Mouse (Mus musculus) mature B cell (primary cell): ENCODE data around the gene Fnip1.

Experiments
- in situ Hi-C: fragments of 300-500 bp; cut with MboI; formaldehyde crosslinking; loops from 2 replicates; pipeline ENCODE4 v1.14.3; 2019

The Fnip1 gene

DNA sequence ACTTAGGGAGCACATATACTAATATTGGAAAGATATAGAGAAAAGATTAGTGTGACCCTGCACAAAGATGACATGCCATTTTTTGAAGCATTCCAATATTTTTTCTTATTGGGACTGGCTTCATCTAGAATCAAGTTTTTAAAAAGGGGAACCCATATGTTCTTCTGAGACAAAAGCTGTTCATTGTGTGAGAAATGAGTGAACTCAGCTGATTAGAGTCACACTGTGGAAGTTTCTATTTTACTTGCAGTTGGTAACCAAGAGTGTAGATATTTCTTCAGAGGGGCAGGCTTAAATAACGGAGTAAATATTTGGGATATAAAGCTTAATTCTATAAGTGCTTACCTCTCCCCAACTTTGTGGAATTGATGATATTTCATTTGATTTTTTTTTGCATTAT, 20.2 kb downstream of the Fnip1 start:
- in situ Hi-C loops = no loop called here

DNA sequence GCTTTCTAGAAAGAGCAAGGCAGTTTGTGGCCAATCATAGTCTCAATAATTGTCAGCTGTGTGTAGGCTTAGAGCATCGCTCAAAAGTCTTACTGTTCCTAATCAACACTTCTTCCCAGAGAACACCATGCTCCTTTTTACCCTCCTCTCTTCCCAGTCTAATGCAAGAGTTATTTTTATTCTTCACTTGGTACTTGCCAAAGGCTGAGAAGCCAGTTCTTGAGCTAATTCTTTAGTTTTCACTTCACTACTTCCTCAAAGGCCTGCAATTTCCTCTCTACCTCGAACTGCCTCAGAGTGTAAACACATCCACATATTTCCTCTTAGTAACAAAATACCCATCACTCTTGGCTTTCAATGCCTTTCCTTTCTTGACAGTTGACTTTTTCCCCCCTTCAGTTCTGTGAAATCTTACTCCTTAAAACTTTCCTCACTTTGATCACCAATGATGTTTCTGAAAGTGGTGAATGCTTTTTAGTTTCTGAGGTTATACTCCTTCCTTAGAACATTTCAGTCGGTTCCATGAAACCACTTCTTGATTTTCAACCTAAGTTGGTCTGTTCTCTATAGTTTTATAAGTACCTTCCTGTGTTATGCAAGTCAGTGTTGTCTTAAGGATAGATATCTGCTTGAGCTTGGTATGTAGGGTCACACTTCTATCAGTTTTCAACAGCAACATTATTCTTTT, 26.7 kb downstream of the Fnip1 start:
- in situ Hi-C loops = no loop called here

DNA sequence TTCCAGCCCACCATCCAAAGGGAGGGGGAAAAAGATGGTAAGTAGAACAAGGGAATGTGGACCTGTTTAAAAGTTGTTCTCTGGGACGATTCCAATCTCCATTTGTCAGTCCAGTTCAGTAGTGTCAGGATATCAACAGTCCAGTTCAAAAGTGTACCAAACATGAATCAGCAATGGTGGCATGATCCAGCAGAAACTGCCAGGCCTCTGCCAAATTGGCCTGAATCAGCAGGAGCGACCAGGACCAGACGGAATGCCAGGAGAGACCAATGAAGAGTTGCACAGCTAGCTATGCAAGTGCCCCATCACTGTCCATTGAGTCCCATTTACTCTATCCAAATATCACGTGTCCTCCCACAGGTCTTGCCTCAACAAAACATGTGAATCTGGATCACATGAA, 34.2 kb downstream of the Fnip1 start:
- in situ Hi-C loops = loop anchor here (10.0 kb wide), 1 partner anchor 117 kb away; no protein-coding TSS in a partner anchor

DNA sequence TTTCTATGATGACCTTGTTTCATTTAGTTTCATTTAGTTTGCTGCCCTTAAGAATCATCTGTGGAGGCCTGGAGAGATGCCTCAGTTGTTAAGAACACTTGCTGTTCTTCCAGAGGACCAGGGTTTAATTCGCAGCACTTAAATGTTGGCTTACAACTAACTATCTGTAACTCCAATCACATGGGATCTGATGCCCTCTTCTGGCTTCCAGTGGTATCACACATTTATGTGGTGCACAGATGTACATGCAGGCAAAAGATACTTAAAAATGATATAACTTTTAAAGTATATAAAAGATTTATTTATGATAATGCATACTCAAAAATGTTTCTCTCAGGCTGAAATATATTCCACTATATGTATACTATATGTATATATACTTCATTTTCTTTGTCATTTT, 40.4 kb downstream of the Fnip1 start:
- in situ Hi-C loops = loop anchor here (10.0 kb wide), 1 partner anchor 124 kb away; no protein-coding TSS in a partner anchor

DNA sequence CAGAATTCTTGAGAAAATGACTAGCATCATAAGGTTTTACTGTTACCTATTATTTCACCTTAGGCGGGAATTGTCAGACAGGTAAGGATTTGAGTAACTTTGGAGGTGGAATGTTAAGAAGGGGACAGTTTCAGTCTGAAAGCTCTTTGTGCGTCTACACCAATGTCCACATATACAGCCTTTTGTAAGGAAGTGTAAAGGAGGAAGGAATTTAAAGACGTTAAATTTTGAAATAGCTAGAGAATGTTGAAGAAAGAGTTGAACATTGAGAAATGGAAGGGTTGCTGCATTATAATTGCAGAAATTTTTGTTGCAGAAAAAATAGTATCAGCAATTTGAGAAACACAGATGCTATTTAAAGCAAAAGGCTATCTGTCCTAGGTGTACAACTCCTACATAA, 48.0 kb downstream of the Fnip1 start:
- in situ Hi-C loops = no loop called here

DNA sequence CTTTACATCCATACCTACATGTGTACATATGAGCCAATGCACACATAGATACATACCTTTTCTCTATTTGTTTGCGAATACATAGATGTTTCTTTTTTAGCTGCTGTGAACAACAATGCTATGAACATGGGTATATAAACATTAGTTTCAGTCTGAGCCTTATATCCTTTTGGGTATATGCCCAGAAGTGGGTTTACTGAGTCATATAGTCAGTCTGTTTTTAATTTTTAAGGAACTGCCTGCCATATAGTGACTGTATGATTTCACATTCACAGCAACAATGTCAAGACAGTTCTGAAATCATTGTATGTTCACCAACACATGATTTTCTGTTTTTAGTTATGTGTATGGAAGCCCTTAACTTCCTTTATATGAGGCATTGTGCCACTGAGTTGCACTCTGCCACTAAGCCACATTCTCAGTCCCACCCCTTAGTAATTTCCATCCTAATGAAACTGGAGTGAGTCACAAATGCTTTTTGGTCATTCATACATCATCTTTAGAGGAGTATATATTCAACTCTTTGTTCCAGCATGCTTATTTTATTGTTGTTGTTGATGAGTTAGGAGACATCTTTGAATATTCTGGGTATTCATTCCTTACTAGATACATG, 54.1 kb downstream of the Fnip1 start:
- in situ Hi-C loops = no loop called here

DNA sequence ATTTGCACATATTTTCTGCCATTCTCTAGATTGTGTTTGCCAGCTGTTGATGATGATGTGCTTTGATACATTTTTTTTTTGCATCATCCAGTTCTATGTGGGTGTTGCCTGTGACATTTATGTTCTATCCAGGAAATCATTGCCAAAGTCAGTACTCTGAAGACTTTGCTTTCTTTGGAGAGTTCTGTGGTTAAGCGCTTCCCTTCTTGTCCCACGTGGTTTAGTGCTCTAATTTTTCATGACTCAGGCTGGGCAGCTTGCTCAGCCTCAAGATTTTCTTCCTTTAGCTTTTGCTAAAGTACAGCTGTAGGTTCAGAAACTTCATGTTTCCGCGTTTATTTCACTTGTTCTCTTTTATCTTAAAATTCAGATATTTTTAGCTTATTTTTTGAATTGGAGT, 54.6 kb downstream of the Fnip1 start:
- in situ Hi-C loops = no loop called here

DNA sequence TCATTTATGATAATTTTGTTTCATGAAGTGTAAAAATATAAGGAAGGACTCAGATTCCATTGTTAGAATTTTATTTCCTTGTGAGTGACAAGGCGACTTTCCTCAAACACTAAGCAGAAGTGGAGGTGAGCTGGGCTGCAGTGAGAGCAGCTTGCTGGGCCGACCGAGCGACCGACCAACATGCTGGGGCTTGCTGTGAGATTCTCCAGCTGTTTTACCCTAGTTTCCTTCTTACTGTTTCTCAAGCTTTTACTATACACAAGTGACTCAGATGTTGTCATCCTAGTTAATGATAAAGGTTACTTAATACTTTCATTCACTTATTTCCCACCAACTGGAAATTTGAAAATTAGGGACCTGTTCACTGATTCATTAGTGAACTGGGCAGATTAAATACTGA, 61.8 kb downstream of the Fnip1 start:
- in situ Hi-C loops = no loop called here

DNA sequence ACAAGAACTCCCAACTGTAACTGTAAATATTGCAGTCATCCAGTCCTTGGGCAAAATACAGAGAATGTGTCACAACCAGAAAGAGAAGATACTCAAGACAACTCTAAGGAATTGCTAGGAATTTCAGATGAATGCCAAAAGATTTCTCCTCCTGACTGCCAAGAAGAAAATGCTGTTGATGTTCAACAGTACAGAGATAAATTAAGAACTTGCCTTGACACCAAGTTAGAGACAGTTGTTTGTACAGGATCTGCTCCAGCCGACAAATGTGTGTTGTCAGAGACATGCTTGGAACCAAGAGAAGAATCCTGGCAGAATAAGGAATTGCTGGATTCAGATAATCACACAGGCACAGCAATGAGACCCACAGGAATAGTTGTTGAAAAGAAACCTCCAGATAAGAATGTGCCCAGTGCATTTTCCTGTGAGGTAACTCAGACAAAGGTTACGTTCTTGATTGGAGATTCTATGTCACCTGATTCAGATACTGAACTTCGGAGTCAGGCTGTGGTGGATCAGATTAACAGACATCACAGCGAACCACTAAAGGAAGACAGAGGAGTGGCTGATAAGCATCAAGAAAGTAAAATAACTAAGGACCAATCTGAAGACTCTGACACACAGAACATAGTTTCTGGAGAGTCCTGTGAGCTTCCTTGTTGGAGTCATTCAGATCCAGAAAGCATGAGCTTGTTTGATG, 64.7 kb downstream of the Fnip1 start:
- in situ Hi-C loops = no loop called here

DNA sequence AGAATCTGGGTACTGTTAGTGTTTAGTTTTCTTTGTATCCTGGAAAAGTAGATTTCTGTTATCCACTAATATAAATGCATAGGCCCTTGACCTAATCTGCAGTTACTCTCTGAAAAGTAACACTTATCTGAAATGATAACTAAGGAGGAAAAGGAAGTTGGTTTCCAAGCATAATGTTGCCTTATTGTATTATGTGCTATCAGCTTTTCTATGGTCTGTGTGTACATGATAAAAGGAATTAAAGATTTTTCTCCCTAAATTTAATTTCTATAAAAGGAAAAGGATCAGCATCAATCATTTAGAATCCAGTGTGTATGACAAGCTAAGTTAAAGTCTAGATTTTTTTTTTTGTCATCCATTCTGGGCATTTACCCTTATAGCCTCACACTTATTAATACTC, 75.6 kb downstream of the Fnip1 start:
- in situ Hi-C loops = no loop called here

DNA sequence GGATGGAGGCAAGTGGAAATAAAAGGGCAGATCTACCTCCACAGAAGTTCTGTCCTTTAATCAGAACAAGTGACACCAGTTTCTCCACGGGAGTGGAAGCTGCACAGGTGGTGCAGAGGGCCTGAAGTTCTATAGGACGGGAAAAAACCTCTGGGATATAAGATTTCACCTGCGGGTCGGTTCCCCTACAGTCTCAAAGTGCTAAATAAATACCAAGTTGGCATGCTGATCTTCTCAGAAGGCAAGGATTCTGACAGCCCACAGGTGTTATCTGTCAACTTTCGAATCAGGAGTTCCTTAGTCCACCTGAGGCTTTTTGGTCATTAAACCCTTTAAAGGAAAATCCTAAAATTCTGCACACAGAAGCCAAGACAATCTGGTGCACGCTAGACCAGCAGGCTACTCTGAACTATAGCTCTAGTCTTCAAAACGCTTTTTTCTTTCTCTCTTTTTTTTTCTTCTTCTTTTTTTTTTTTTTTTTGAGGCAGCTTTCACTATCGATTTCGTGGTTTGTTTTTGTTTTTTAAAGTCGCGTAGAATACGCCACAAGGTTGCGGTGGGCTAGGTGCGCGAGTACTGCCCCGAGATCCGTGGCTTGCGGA, 84.0 kb downstream of the Fnip1 start:
- in situ Hi-C loops = no loop called here

DNA sequence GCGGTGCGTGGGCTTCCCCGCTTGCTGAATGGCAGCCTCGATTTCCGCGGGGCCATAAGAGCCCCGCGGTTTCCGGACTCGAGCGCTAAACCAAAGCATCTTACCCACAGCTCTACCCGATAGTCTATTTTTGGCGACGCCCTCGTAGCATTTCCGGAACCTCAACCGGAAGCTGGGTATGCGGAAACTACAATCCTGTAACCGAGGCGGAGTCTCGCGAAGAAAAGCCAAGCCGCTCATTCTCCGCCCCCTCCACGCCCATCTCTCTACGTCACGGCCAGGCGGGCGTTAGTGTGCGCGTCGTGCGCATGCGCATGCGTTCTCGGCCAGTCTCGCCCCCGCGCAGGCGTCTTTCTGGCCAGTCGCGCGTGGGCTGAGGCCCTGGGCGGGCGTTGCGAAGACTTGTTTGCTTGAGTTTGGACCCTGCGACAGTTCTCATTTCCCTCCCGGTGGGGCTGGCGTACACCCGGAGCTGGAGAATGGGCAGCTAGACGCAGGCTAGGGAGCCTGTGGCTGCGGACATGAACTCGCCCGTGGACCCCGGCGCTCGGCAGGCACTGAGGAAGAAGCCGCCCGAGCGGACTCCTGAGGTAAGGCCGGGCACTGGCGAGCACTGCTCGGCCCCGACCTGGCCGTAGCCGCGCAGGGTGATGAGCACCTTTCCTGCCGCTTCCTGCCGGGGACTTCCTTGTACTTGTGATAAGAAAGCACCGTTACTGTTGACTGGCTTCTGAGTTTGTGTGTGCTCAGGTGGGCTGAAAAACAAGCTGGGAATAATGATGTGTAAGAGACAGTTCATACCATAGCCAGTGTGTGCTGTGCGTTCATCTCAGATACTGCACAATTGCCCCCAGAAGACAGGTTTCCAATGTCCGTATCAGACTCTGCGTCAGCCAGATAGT, 84.8 kb downstream of the Fnip1 start, which contains the start of gene Rapgef6:
Rapgef6 (plus strand) TSS at position 319 of the 902 bp plus-strand sequence.
- in situ Hi-C loops = no loop called here

DNA sequence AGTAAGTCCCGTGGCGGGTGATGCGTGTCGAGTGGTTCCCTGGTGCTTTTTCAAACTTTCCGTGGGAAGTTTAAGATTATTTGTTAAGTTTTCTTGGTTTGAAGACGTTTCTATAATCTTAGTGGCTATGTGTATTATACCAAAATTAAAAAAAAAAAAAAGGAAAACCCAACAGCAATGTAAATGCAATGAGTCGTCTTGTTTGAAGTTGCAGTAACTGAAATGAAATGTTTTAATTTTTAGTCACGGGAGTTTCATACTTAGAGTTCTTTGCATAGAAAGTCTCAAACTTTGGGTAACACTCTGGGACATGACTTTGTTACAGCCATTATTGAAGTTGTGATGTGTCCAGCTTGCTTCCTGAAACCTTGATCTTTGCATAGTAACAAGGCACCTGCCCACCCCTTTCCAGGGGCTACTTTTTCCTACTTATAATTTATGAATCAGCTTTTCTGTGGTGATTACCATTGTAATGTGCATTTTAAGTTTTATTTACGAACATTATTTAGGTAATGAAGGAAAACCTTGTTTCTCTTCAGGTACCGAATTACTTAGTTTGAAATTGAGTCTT, 85.5 kb downstream of the Fnip1 start:
- in situ Hi-C loops = no loop called here

DNA sequence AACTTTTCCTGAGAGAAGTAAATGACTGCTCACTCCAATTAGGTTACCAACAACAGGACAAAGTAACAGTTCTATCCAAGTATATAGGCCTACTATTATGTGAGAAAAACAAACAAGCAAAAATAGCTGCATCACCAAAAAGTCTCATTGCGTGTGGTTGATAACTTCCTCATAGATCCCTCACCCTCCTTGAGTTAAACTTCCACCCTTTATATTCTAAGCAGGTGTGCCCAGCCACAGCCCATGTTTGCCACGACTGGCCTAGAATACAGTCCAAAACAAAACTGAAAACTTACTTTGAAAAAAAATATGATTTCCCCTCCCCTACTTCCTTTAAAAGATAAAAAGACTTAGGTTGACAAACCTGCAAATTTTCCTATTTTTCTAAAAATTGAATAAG, 90.0 kb downstream of the Fnip1 start:
- in situ Hi-C loops = no loop called here

DNA sequence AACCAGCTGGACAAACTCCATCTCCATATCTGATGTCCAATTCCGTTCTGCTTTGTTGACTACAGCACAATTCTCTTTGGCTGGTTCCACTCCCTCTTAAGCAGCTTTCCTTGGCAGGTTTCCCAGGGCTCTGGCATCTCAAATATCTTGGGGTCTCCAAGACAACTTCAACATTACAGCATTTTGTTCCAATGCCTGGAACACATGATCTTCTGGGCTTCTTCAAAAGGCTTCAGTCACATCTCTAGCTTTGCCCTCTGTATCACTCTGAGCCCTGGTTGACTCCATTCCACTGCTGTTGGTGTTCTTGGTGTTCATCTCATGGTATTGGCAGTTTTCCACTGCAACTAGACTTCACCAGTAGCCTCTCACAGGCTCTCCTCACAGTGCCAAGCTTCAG, 92.4 kb downstream of the Fnip1 start:
- in situ Hi-C loops = no loop called here

DNA sequence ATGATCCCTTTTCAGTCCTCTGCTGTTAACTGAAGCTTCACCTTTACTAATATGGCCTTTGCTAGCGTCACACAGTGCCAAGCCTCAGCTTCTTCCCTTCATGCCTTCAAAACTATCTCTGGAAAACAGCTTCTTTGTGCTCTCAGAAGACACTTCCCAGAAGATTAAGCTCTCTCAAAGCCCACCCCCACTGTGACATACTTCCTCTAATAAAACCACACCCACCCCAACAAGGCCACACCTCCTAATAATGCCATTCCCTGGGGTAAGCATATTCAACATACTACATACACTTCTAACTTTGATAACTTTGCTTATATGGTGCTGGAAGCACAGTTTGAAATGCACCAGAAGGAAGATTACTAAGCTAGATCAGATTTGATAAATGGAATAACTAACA, 92.9 kb downstream of the Fnip1 start:
- in situ Hi-C loops = no loop called here

DNA sequence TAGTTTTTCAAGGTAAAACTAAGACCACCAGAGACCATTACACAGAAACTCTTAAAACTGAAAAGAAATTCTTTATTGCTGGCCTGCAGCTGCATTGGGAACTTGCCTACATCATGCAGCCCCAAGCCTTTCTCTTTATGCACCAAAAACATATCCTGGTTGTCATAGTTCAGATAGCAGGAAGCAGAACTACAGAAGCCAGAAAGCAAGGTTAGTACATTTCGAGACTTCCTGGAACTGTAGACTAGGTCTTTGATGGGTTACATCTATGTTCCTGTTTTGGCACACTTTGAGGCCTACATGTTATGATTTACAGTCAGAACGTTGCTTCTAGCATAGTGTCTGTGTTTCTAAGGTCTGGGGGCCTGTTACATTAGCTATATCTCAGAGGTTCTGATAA, 95.8 kb downstream of the Fnip1 start:
- in situ Hi-C loops = no loop called here

DNA sequence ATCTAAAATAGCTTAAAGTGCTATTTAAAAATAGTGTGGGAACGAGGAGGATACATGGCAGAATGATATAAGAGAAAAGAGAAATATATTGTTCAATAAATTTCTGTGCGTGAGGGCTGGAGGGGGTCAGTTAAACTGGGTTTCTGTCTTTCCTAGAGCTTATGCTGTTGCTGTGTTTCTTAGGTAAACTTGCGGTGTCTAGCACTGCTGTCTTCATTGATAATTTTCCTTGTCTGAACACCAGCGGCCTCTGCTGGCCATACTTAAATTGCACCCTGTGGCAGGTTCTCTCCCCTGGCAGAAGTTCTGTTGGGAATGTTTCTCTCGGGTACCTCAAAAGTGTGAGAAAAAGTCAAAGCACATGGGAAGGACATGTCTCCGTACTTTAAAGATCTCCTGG, 96.9 kb downstream of the Fnip1 start:
- in situ Hi-C loops = no loop called here

DNA sequence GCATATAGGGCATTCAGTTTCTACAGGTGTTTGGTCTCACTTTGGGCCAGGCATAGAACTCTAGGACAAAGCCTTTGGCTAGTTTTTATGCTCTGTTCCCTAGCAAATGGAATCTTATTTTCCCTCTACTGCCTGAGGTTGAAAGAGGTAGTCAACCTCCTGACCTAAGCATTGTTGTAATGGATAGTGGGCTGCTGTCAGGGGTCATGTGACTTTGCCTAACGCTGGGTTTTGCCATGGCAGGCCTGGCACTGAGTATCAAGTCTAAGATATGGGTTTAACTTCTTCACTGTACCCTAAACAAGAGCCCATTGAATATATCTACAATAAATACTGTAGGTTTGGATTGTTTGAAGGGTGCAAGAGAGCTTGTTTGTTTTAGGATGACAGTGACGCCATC, 101.0 kb downstream of the Fnip1 start:
- in situ Hi-C loops = no loop called here

DNA sequence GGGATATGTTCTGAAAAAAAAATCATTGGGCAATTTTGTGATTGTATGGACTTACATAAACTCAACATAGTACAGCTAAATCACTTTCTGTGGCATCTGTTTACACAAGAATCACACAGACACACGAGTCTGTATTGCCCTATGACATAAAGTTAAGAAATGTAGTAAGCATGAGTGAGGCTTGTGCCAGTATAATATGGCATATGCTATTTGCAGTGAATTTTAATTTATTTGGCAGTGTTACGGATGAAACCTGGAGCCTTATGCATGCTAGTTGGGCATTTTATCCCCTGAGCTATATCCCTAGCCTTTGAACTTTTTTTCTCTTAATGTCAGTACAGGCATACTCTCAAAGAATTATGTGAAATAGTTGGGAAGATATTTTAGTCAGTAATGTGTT, 101.5 kb downstream of the Fnip1 start:
- in situ Hi-C loops = no loop called here

DNA sequence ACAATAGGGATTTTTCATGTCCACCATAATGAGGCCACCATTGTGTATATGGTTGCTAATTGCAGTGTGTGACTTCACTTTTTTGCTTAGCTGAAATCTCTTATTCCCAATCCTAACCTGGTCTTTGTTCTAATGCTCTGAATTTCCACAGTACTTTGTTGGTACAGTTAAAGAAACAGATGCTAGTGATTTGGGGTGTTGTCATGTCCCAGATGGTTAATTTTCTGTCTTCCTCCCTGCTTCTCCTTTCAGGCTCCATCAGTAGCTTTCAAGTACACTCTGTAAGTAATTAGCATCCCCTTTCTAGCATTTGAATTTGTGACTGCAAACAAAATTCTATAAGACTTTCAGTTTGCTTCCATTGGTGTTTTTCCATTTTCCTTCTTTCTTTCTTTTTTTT, 102.3 kb downstream of the Fnip1 start:
- in situ Hi-C loops = no loop called here
